Mouse (Mus musculus): ENCODE results near the gene Snx32. TPM values are rescaled to one million over a fixed set of nuclear protein-coding genes. Genes with fewer than 3 reads are reported as not detected.
A peak's percentile ranks its signal among the peaks of the same experiment; 100 is the strongest.

The Snx32 gene
- polyA plus RNA-seq, 1 experiment: 7.8 TPM

GRCm38 (mm10) chr19:5474281-5475068 lies 35.9 kb downstream of the Snx32 start:
- TF ChIP-seq MYOD1 (IDR thresholded peaks at IDR 0.05; ENCODE audit: control insufficient read depth in 1 of 3, insufficient read length in 2 of 3, low read depth in 2 of 3) (no peak), MYOG (IDR thresholded peaks at IDR 0.05; ENCODE audit: control insufficient read depth in 1 of 3, insufficient read depth in 1 of 3, insufficient read length in 2 of 3, low read depth in 2 of 3) (peak in 1 of 3 experiments; percentile 12), POLR2AphosphoS2 (IDR thresholded peaks at IDR 0.05; ENCODE audit: insufficient read length, low read depth) (peak; percentile 51), POLR2A (IDR thresholded peaks at IDR 0.05; ENCODE audit: insufficient read length, low read depth) (peak; percentile 73), TCF12 (IDR thresholded peaks at IDR 0.05; ENCODE audit: insufficient read depth, poor library complexity, severe bottlenecking) (no peak)
- Histone ChIP-seq H3K4me2 (ENCODE audit: low read depth) (peak overlapping the region; percentile 95), H3K4me3 (peak overlapping the region; percentile 62), H3ac (ENCODE audit: control insufficient read depth, insufficient read length) (peak overlapping the region; percentile 75), H3K27me3 (ENCODE audit: control insufficient read depth, insufficient read depth, insufficient read length) (no peaks in the 10 kb centered on the region), H3K79me2 (ENCODE audit: control insufficient read depth, insufficient read depth) (peaks cover 19% of the 10 kb centered on the region), H3K36me3 (ENCODE audit: control insufficient read depth, insufficient read depth) (peaks cover 5% of the 10 kb centered on the region)

GRCm38 (mm10) chr19:5473720-5474119 lies 36.6 kb downstream of the Snx32 start, which contains the start of gene Efemp2:
Efemp2 (plus strand) TSS chr19:5473954.
- Histone ChIP-seq H3K4me3 (peak within 1 kb of the TSS; percentile 62), H3K27me3 (ENCODE audit: control insufficient read depth, insufficient read depth, insufficient read length) (no peaks in the 10 kb centered on the region), H3K79me2 (ENCODE audit: control insufficient read depth, insufficient read depth) (peaks cover 19% of the 10 kb centered on the region), H3K4me2 (ENCODE audit: low read depth) (peak within 1 kb of the TSS; percentile 95), H3ac (ENCODE audit: control insufficient read depth, insufficient read length) (peak within 1 kb of the TSS; percentile 75), H3K36me3 (ENCODE audit: control insufficient read depth, insufficient read depth) (peaks cover 5% of the 10 kb centered on the region)
- TF ChIP-seq E2F4 (IDR thresholded peaks at IDR 0.05; ENCODE audit: insufficient read depth) (no peak), POLR2A (IDR thresholded peaks at IDR 0.05; ENCODE audit: insufficient read length, low read depth) (peak; percentile 78), REST (IDR thresholded peaks at IDR 0.05; ENCODE audit: insufficient read depth, insufficient read length) (no peak), MYOG (IDR thresholded peaks at IDR 0.05; ENCODE audit: control insufficient read depth in 1 of 3, insufficient read depth in 1 of 3, insufficient read length in 2 of 3, low read depth in 2 of 3) (peak in 1 of 3 experiments; percentile 20), POLR2AphosphoS2 (IDR thresholded peaks at IDR 0.05; ENCODE audit: insufficient read length, low read depth) (peak; percentile 90)

- Histone ChIP-seq H3K4me2 (ENCODE audit: low read depth) (peak overlapping the region; percentile 95), H3K36me3 (ENCODE audit: control insufficient read depth, insufficient read depth) (no peaks in the 10 kb centered on the region), H3K4me3 (peak overlapping the region; percentile 62), H3ac (ENCODE audit: control insufficient read depth, insufficient read length) (no peak overlapping the region), H3K79me2 (ENCODE audit: control insufficient read depth, insufficient read depth) (peaks cover 19% of the 10 kb centered on the region), H3K27me3 (ENCODE audit: control insufficient read depth, insufficient read depth, insufficient read length) (no peaks in the 10 kb centered on the region)
- no peak for TF ChIP-seq POLR2A (IDR thresholded peaks at IDR 0.05; ENCODE audit: insufficient read length, low read depth)
- TF ChIP-seq TCF12 (IDR thresholded peaks at IDR 0.05; ENCODE audit: insufficient read depth, poor library complexity, severe bottlenecking): no peak
- no peak for TF ChIP-seq MYOG (IDR thresholded peaks at IDR 0.05; ENCODE audit: control insufficient read depth in 1 of 3, insufficient read depth in 1 of 3, insufficient read length in 2 of 3, low read depth in 2 of 3)
- no peak for TF ChIP-seq USF1 (IDR thresholded peaks at IDR 0.05; ENCODE audit: low read depth)
Observed at GRCm38 (mm10) chr19:5472857-5473256, 37.5 kb downstream of the Snx32 start.

- peaks cover 1% of the 10 kb centered on the region for H3K36me3 ChIP-seq (ENCODE audit: control insufficient read depth, insufficient read depth)
- no peak overlapping the region for H3ac ChIP-seq (ENCODE audit: control insufficient read depth, insufficient read length)
- TF ChIP-seq MYOD1 (IDR thresholded peaks at IDR 0.05; ENCODE audit: control insufficient read depth in 1 of 3, insufficient read length in 2 of 3, low read depth in 2 of 3): no peak
- no peak for TF ChIP-seq SRF (IDR thresholded peaks at IDR 0.05; ENCODE audit: control insufficient read depth, insufficient read length, low read depth)
- TF ChIP-seq POLR2A (IDR thresholded peaks at IDR 0.05; ENCODE audit: insufficient read length, low read depth): no peak
- no peak for TF ChIP-seq TCF3 (IDR thresholded peaks at IDR 0.05; ENCODE audit: insufficient read length, low read depth)
- TF ChIP-seq E2F4 (IDR thresholded peaks at IDR 0.05; ENCODE audit: insufficient read depth): no peak
- TF ChIP-seq CEBPB (IDR thresholded peaks at IDR 0.05; ENCODE audit: insufficient read depth, poor library complexity, severe bottlenecking): no peak
- TF ChIP-seq USF1 (IDR thresholded peaks at IDR 0.05; ENCODE audit: low read depth): no peak
- no peak for TF ChIP-seq MAX (IDR thresholded peaks at IDR 0.05; ENCODE audit: low read depth)
- peaks cover 19% of the 10 kb centered on the region for H3K79me2 ChIP-seq (ENCODE audit: control insufficient read depth, insufficient read depth)
- H3K4me2 ChIP-seq (ENCODE audit: low read depth): no peak overlapping the region
- no peak overlapping the region for H3K4me3 ChIP-seq
- no peaks in the 10 kb centered on the region for H3K27me3 ChIP-seq (ENCODE audit: control insufficient read depth, insufficient read depth, insufficient read length)
Observed at GRCm38 (mm10) chr19:5471846-5472245, 38.5 kb downstream of the Snx32 start.

GRCm38 (mm10) chr19:5468374-5468773 lies 42.0 kb downstream of the Snx32 start, which contains the start of gene Ctsw:
Ctsw (minus strand) TSS chr19:5468507.
- no peak within 1 kb of the TSS for H3K4me2 ChIP-seq (ENCODE audit: low read depth)
- H3K4me3 ChIP-seq: no peak within 1 kb of the TSS
- H3K79me2 ChIP-seq (ENCODE audit: control insufficient read depth, insufficient read depth): no peaks in the 10 kb centered on the region
- TF ChIP-seq TCF3 (IDR thresholded peaks at IDR 0.05; ENCODE audit: insufficient read length, low read depth) (no peak), POLR2AphosphoS2 (IDR thresholded peaks at IDR 0.05; ENCODE audit: insufficient read length, low read depth) (peak; percentile 58), MYOD1 (IDR thresholded peaks at IDR 0.05; ENCODE audit: control insufficient read depth in 1 of 3, insufficient read length in 2 of 3, low read depth in 2 of 3) (peak in 1 of 3 experiments; percentile 4), POLR2A (IDR thresholded peaks at IDR 0.05; ENCODE audit: insufficient read length, low read depth) (peak; percentile 20)
- no peaks in the 10 kb centered on the region for H3K27me3 ChIP-seq (ENCODE audit: control insufficient read depth, insufficient read depth, insufficient read length)
- H3ac ChIP-seq (ENCODE audit: control insufficient read depth, insufficient read length): no peak within 1 kb of the TSS
- peaks cover 18% of the 10 kb centered on the region for H3K36me3 ChIP-seq (ENCODE audit: control insufficient read depth, insufficient read depth)
